Mouse (Mus musculus) cortical plate, adult 2 months (tissue): Measurements from ENCODE around the gene Rgs14. TPM values are rescaled to one million over a fixed set of nuclear protein-coding genes. Genes with fewer than 3 reads are reported as not detected.

Source experiments
- H3K27ac ChIP-seq: fragments of 200-500 bp; 2 replicates; pipeline ENCODE4 v1.5.1; 2012; ENCODE audit warnings: low read length, control low read depth, inconsistent platforms; ENCODE audit not compliant: insufficient read depth
- H3K4me1 ChIP-seq: fragments of 200-500 bp; 2 replicates; pipeline ENCODE4 v1.6.1; 2011; ENCODE audit warnings: low read length; ENCODE audit not compliant: control insufficient read depth, insufficient read depth
- H3K4me3 ChIP-seq: fragments of 200-500 bp; 2 replicates; pipeline ENCODE4 v1.5.1; 2011; ENCODE audit warnings: mild to moderate bottlenecking, low read length, control low read depth; ENCODE audit not compliant: insufficient read depth
- CTCF ChIP-seq: fragments of 200-500 bp; IDR thresholded peaks from 2 replicates; pipeline ENCODE4 v1.5.1; 2011; ENCODE audit warnings: mild to moderate bottlenecking, control low read depth, low read length; ENCODE audit not compliant: insufficient read depth; ENCODE audit errors: extremely low read depth
- POLR2A ChIP-seq: fragments of 200-500 bp; IDR thresholded peaks from 2 replicates; pipeline ENCODE4 v1.6.1; 2011; ENCODE audit warnings: mild to moderate bottlenecking, low read length, control low read depth; ENCODE audit not compliant: insufficient read depth; ENCODE audit errors: extremely low read depth
- polyA plus RNA-seq: library from polyadenylated mRNA; depleted of rRNA; stranded (reverse); fragments of >200 nt; gene quantifications from 2 replicates; pipeline ENCODE4 v1.2.3, GENCODE M21; 2012; rRNA removed

The Rgs14 gene
- 40.2 and 44.9 TPM in 2 replicates for polyA plus RNA-seq

- no peak for TF ChIP-seq CTCF
- TF ChIP-seq POLR2A, result 0 out of 2 replicates have a peak, but pooled peaks have one; percentile 44
- Histone ChIP-seq H3K4me3 (peak within 1 kb of the TSS; percentile 40), H3K27ac (peak within 1 kb of the TSS; percentile 26; the same call in 1 of the 2 replicates), H3K4me1 (0 out of 2 replicates have a peak, but pooled peaks cover 3% of the 10 kb centered on the region)
Measured at GRCm38 (mm10) chr13:55369531-55370114, at the start of gene Rgs14. TSS of gene Rgs14 (plus strand) at chr13:55369732.

- Histone ChIP-seq H3K27ac (peak within 1 kb of the TSS; percentile 63; the same call in 1 of the 2 replicates), H3K4me1 (peaks cover 7% of the 10 kb centered on the region; the same call in 1 of the 2 replicates), H3K4me3 (peak within 1 kb of the TSS; percentile 95)
- TF ChIP-seq POLR2A (no peak; the same call in 1 of the 2 replicates), CTCF (no peak)
Measured at GRCm38 (mm10) chr13:55319931-55320533, 49.5 kb upstream of the Rgs14 start, which contains the start of gene Prelid1. TSS of gene Prelid1 (plus strand) at chr13:55320500.

- TF ChIP-seq CTCF (no peak), POLR2A (peak; percentile 61)
- Histone ChIP-seq H3K4me3 (peak within 1 kb of the TSS; percentile 95), H3K27ac (peak within 1 kb of the TSS; percentile 63), H3K4me1 (peaks cover 7% of the 10 kb centered on the region; the same call in 1 of the 2 replicates)
Measured at GRCm38 (mm10) chr13:55321434-55322129, 48.0 kb upstream of the Rgs14 start, which contains the start of gene Rab24. TSS of gene Rab24 (minus strand) at chr13:55321946.

GRCm38 (mm10) chr13:55322130-55322825, 47.3 kb upstream of the Rgs14 start:
- peak; percentile 33; the same call in 1 of the 2 replicates for TF ChIP-seq CTCF
- no peak for TF ChIP-seq POLR2A
- Histone ChIP-seq H3K4me1 (peaks cover 8% of the 10 kb centered on the region), H3K4me3 (peak overlapping the region; percentile 95), H3K27ac (no peak overlapping the region)

- TF ChIP-seq POLR2A, result no peak
- TF ChIP-seq CTCF, result no peak
- no peak overlapping the region for H3K4me3 ChIP-seq
- peaks cover 9% of the 10 kb centered on the region for H3K4me1 ChIP-seq
- H3K27ac ChIP-seq, result no peak overlapping the region
Measured at GRCm38 (mm10) chr13:55325596-55325995, 43.9 kb upstream of the Rgs14 start.

GRCm38 (mm10) chr13:55327169-55327568, 42.4 kb upstream of the Rgs14 start:
- Histone ChIP-seq H3K4me3 (no peak overlapping the region), H3K4me1 (peaks cover 6% of the 10 kb centered on the region), H3K27ac (no peak overlapping the region)
- TF ChIP-seq POLR2A, result no peak
- TF ChIP-seq CTCF, result no peak

GRCm38 (mm10) chr13:55327633-55328032, 41.9 kb upstream of the Rgs14 start:
- H3K4me1 ChIP-seq, result peaks cover 6% of the 10 kb centered on the region
- H3K4me3 ChIP-seq, result no peak overlapping the region
- TF ChIP-seq POLR2A (no peak), CTCF (peak; percentile 86)
- no peak overlapping the region for H3K27ac ChIP-seq

GRCm38 (mm10) chr13:55328171-55328570, 41.4 kb upstream of the Rgs14 start:
- Histone ChIP-seq H3K4me3 (no peak overlapping the region), H3K4me1 (peaks cover 4% of the 10 kb centered on the region), H3K27ac (no peak overlapping the region)
- TF ChIP-seq CTCF, result no peak
- no peak for TF ChIP-seq POLR2A

- peaks cover 2% of the 10 kb centered on the region for H3K4me1 ChIP-seq
- H3K27ac ChIP-seq, result no peak overlapping the region
- H3K4me3 ChIP-seq, result no peak overlapping the region
- TF ChIP-seq POLR2A (no peak), CTCF (no peak)
Measured at GRCm38 (mm10) chr13:55328641-55329040, 40.9 kb upstream of the Rgs14 start.
